Mouse (Mus musculus) stomach, postnatal 0 days (tissue): ENCODE data around the gene Olfr1367.

Source experiments
- CTCF ChIP-seq: IDR thresholded peaks from 2 replicates; pipeline ENCODE4 v1.5.1; 2016; ENCODE audit warnings: antibody characterized with exemption, low read depth, mild to moderate bottlenecking, moderate library complexity
- EP300 ChIP-seq: optimal IDR thresholded peaks from 2 replicates; pipeline ENCODE3; 2016; ENCODE audit warnings: antibody characterized with exemption

- TF ChIP-seq CTCF: no peak
- no peak for TF ChIP-seq EP300
Observed at GRCm38 (mm10) chr13:21395623-21396022, 48.9 kb downstream of the Olfr1367 start.
